Mouse (Mus musculus) cortical plate, adult 2 months (tissue): ENCODE measurements around the gene Zfr. TPM values are rescaled to one million over a fixed set of nuclear protein-coding genes. Genes with fewer than 3 reads are reported as not detected.
"Not testable (repeated sequence)": the region's sequence is repeated elsewhere in the genome, so short reads cannot be mapped to it uniquely, and the experiment has no call there.

Experiments
- H3K27ac ChIP-seq: fragments of 200-500 bp; 2 replicates; pipeline ENCODE4 v1.5.1; 2012; ENCODE audit warnings: low read length, control low read depth, inconsistent platforms; ENCODE audit not compliant: insufficient read depth
- H3K4me1 ChIP-seq: fragments of 200-500 bp; 2 replicates; pipeline ENCODE4 v1.6.1; 2011; ENCODE audit warnings: low read length; ENCODE audit not compliant: control insufficient read depth, insufficient read depth
- H3K4me3 ChIP-seq: fragments of 200-500 bp; 2 replicates; pipeline ENCODE4 v1.5.1; 2011; ENCODE audit warnings: mild to moderate bottlenecking, low read length, control low read depth; ENCODE audit not compliant: insufficient read depth
- CTCF ChIP-seq: fragments of 200-500 bp; IDR thresholded peaks from 2 replicates; pipeline ENCODE4 v1.5.1; 2011; ENCODE audit warnings: mild to moderate bottlenecking, control low read depth, low read length; ENCODE audit not compliant: insufficient read depth; ENCODE audit errors: extremely low read depth
- POLR2A ChIP-seq: fragments of 200-500 bp; IDR thresholded peaks from 2 replicates; pipeline ENCODE4 v1.6.1; 2011; ENCODE audit warnings: mild to moderate bottlenecking, low read length, control low read depth; ENCODE audit not compliant: insufficient read depth; ENCODE audit errors: extremely low read depth
- polyA plus RNA-seq: library from polyadenylated mRNA; depleted of rRNA; stranded (reverse); fragments of >200 nt; gene quantifications from 2 replicates; pipeline ENCODE4 v1.2.3, GENCODE M21; 2012

The Zfr gene
- polyA plus RNA-seq, 1 experiment = 147 TPM

GRCm38 (mm10) chr15:12207556-12208090 lies 90.0 kb downstream of the Zfr start:
- TF ChIP-seq CTCF (no peak), POLR2A (no peak)
- H3K4me3 ChIP-seq = peak overlapping the region; percentile 51; the same call in 1 of the 2 replicates
- peaks cover 11% of the 10 kb centered on the region; the same call in 1 of the 2 replicates for H3K4me1 ChIP-seq
- no peak overlapping the region for H3K27ac ChIP-seq

- Histone ChIP-seq H3K4me3 (no peak overlapping the region), H3K4me1 (peaks cover 27% of the 10 kb centered on the region), H3K27ac (no peak overlapping the region)
- TF ChIP-seq POLR2A (no peak), CTCF (no peak)
These were observed 93.9 kb downstream of the Zfr start for GRCm38 (mm10) chr15:12211577-12211976.

GRCm38 (mm10) chr15:12212266-12212665 lies 94.6 kb downstream of the Zfr start:
- no peak overlapping the region for H3K27ac ChIP-seq
- peaks cover 27% of the 10 kb centered on the region for H3K4me1 ChIP-seq
- TF ChIP-seq POLR2A (no peak), CTCF (no peak)
- no peak overlapping the region for H3K4me3 ChIP-seq

- Histone ChIP-seq H3K4me3 (no peak overlapping the region), H3K27ac (peak overlapping the region; percentile 95), H3K4me1 (peaks cover 25% of the 10 kb centered on the region)
- TF ChIP-seq POLR2A (no peak), CTCF (no peak)
These were observed 97.1 kb downstream of the Zfr start for GRCm38 (mm10) chr15:12214531-12215414.

GRCm38 (mm10) chr15:12215415-12215718 lies 97.7 kb downstream of the Zfr start:
- Histone ChIP-seq H3K4me3 (no peak overlapping the region), H3K27ac (0 out of 2 replicates have a peak overlapping the region, but pooled peaks have one; percentile 7), H3K4me1 (peaks cover 25% of the 10 kb centered on the region)

GRCm38 (mm10) chr15:12216119-12216518 lies 98.5 kb downstream of the Zfr start:
- peaks cover 25% of the 10 kb centered on the region for H3K4me1 ChIP-seq

More at GRCm38 (mm10) chr15:12215415-12215718, 97.7 kb downstream of the Zfr start:
- TF ChIP-seq CTCF (no peak), POLR2A (peak; percentile 60)

GRCm38 (mm10) chr15:12216798-12217197 lies 99.2 kb downstream of the Zfr start:
- H3K4me3 ChIP-seq = no peak overlapping the region
- H3K4me1 ChIP-seq = peaks cover 26% of the 10 kb centered on the region
- H3K27ac ChIP-seq = no peak overlapping the region
- TF ChIP-seq POLR2A (no peak), CTCF (no peak)

More at GRCm38 (mm10) chr15:12216119-12216518, 98.5 kb downstream of the Zfr start:
- peak overlapping the region; percentile 7; the same call in 1 of the 2 replicates for H3K27ac ChIP-seq
- TF ChIP-seq CTCF (no peak), POLR2A (no peak)
- no peak overlapping the region for H3K4me3 ChIP-seq

GRCm38 (mm10) chr15:12217332-12217731 lies 99.7 kb downstream of the Zfr start:
- H3K27ac ChIP-seq, H3K4me3 ChIP-seq: not testable (repeated sequence)
- peaks cover 24% of the 10 kb centered on the region for H3K4me1 ChIP-seq

GRCm38 (mm10) chr15:12217849-12218248 lies 100.2 kb downstream of the Zfr start:
- TF ChIP-seq CTCF = no peak
- TF ChIP-seq POLR2A = no peak
- no peak overlapping the region for H3K4me3 ChIP-seq
- H3K27ac ChIP-seq = no peak overlapping the region
- H3K4me1 ChIP-seq = peaks cover 24% of the 10 kb centered on the region

GRCm38 (mm10) chr15:12218583-12219382 lies 101.2 kb downstream of the Zfr start:
- TF ChIP-seq POLR2A (no peak), CTCF (no peak)
- Histone ChIP-seq H3K27ac (no peak overlapping the region), H3K4me1 (peaks cover 22% of the 10 kb centered on the region), H3K4me3 (no peak overlapping the region)
